Mouse (Mus musculus) cortical plate, adult 2 months (tissue): Measurements from ENCODE around the gene Rpl23a.

Experiments
- CTCF ChIP-seq: fragments of 200-500 bp; IDR thresholded peaks from 2 replicates; pipeline ENCODE4 v1.5.1; 2011; ENCODE audit warnings: mild to moderate bottlenecking, control low read depth, low read length; ENCODE audit not compliant: insufficient read depth; ENCODE audit errors: extremely low read depth
- POLR2A ChIP-seq: fragments of 200-500 bp; IDR thresholded peaks from 2 replicates; pipeline ENCODE4 v1.6.1; 2011; ENCODE audit warnings: mild to moderate bottlenecking, low read length, control low read depth; ENCODE audit not compliant: insufficient read depth; ENCODE audit errors: extremely low read depth

DNA sequence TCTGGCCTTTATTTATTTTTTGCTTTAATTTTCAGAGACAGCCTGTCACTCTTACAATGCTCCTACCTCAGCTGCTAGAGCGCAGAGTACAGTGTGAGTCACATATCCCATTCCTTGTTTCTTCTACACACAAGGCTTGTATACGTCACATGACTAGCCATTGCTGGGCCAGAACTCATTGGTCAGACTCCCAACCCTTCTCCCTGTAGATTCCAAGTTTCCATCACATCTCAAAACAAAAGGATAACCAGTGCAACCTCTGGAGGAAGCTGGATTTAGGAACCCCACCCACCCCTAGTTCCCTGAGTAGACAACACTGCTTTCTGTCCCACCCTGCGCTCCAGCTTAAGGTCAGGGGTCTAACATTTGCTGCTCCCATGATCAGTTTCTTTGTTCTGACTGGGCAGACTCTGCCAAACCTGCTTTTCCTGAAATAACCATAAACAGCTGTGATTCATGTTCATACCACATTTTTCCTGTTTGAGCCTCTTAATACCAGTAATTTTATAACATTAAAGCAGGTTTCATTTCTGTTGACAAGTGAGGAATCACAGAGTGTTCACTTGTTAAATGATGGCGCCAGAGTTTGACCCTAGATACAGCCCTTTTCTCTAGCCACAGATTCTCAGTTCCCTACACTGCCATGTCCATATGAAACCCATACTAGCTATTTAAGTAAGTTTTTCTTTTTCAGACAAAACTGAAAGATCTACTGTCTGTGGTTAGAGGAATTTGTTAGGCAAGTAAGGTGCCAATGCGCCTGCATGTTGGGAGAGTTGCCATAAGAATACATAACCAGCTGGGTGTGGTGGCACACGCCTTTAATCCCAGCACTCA, 36.5 kb downstream of the Rpl23a start:
- TF ChIP-seq POLR2A (no peak), CTCF (no peak)
